Mouse (Mus musculus): ENCODE results near the gene Slc13a5. TPM values are rescaled to one million over a fixed set of nuclear protein-coding genes. Genes with fewer than 3 reads are reported as not detected.
A peak's percentile ranks its signal among the peaks of the same experiment; 100 is the strongest.

Slc13a5 gene
- polyA plus RNA-seq, 1 experiment from 2014 or later = 0.35 TPM

- H3K36me3 ChIP-seq (ENCODE audit: control insufficient read depth, insufficient read depth, low read length) = no peaks in the 10 kb centered on the region
- H3K9me3 ChIP-seq (ENCODE audit: control insufficient read depth, low read length) = no peaks in the 10 kb centered on the region
- 32% methylated on average over 1 of the region's 1 CpGs for WGBS
- H3K9ac ChIP-seq (ENCODE audit: low read length) = no peak overlapping the region
- peaks cover 4% of the 10 kb centered on the region for H3K4me1 ChIP-seq (replicated peaks; ENCODE audit: control insufficient read depth, insufficient read depth, low read length)
- H3K4me3 ChIP-seq (ENCODE audit: low read length) = no peak overlapping the region
- no peak overlapping the region for H3K4me2 ChIP-seq (ENCODE audit: low read depth, low read length)
- peaks cover 11% of the 10 kb centered on the region for H3K27me3 ChIP-seq (ENCODE audit: control insufficient read depth, insufficient read depth, low read depth, low read length)
- no peak overlapping the region for H3K27ac ChIP-seq (ENCODE audit: low read length)
- ATAC-seq (ENCODE audit: low read depth) = no peak
These were observed 4.7 kb upstream of the Slc13a5 start for GRCm38 (mm10) chr11:72271761-72272160.

- H3K4me1 ChIP-seq (replicated peaks; ENCODE audit: control insufficient read depth, insufficient read depth, low read length) = peaks cover 10% of the 10 kb centered on the region
- 1% methylated on average over 46 of the region's 46 CpGs for WGBS
- H3K4me2 ChIP-seq (ENCODE audit: low read depth, low read length) = peak overlapping the region; percentile 85
- no peaks in the 10 kb centered on the region for H3K9me3 ChIP-seq (ENCODE audit: control insufficient read depth, low read length)
- peak; percentile 93 for ATAC-seq (ENCODE audit: low read depth)
- peaks cover 33% of the 10 kb centered on the region for H3K27me3 ChIP-seq (ENCODE audit: control insufficient read depth, insufficient read depth, low read depth, low read length)
- H3K36me3 ChIP-seq (ENCODE audit: control insufficient read depth, insufficient read depth, low read length) = no peaks in the 10 kb centered on the region
- H3K9ac ChIP-seq (ENCODE audit: low read length) = peak overlapping the region; percentile 62
- H3K4me3 ChIP-seq (ENCODE audit: low read length) = peak overlapping the region; percentile 51
- H3K27ac ChIP-seq (ENCODE audit: low read length) = no peak overlapping the region
These were observed 639 bp downstream of the Slc13a5 start for GRCm38 (mm10) chr11:72266207-72266959.

GRCm38 (mm10) chr11:72265483-72265882 is 1.5 kb downstream of the Slc13a5 start:
- no peak overlapping the region for H3K4me3 ChIP-seq (ENCODE audit: low read length)
- WGBS = 6% methylated on average over 11 of the region's 11 CpGs
- H3K36me3 ChIP-seq (ENCODE audit: control insufficient read depth, insufficient read depth, low read length) = no peaks in the 10 kb centered on the region
- no peak overlapping the region for H3K4me2 ChIP-seq (ENCODE audit: low read depth, low read length)
- peaks cover 33% of the 10 kb centered on the region for H3K27me3 ChIP-seq (ENCODE audit: control insufficient read depth, insufficient read depth, low read depth, low read length)
- no peak overlapping the region for H3K9ac ChIP-seq (ENCODE audit: low read length)
- H3K4me1 ChIP-seq (replicated peaks; ENCODE audit: control insufficient read depth, insufficient read depth, low read length) = peaks cover 10% of the 10 kb centered on the region
- no peak overlapping the region for H3K27ac ChIP-seq (ENCODE audit: low read length)
- no peak for ATAC-seq (ENCODE audit: low read depth)
- H3K9me3 ChIP-seq (ENCODE audit: control insufficient read depth, low read length) = no peaks in the 10 kb centered on the region

GRCm38 (mm10) chr11:72256441-72256840 is 10.6 kb downstream of the Slc13a5 start:
- ATAC-seq (ENCODE audit: low read depth) = no peak
- Histone ChIP-seq H3K4me1 (replicated peaks; ENCODE audit: control insufficient read depth, insufficient read depth, low read length) (no peaks in the 10 kb centered on the region), H3K9me3 (ENCODE audit: control insufficient read depth, low read length) (no peaks in the 10 kb centered on the region), H3K27ac (ENCODE audit: low read length) (no peak overlapping the region), H3K4me2 (ENCODE audit: low read depth, low read length) (no peak overlapping the region), H3K4me3 (ENCODE audit: low read length) (no peak overlapping the region), H3K27me3 (ENCODE audit: control insufficient read depth, insufficient read depth, low read depth, low read length) (no peaks in the 10 kb centered on the region), H3K36me3 (ENCODE audit: control insufficient read depth, insufficient read depth, low read length) (no peaks in the 10 kb centered on the region), H3K9ac (ENCODE audit: low read length) (no peak overlapping the region)
- 65% methylated on average over 2 of the region's 2 CpGs for WGBS

- no peaks in the 10 kb centered on the region for H3K36me3 ChIP-seq (ENCODE audit: control insufficient read depth, insufficient read depth, low read length)
- no peak overlapping the region for H3K4me3 ChIP-seq (ENCODE audit: low read length)
- H3K4me2 ChIP-seq (ENCODE audit: low read depth, low read length) = no peak overlapping the region
- H3K27me3 ChIP-seq (ENCODE audit: control insufficient read depth, insufficient read depth, low read depth, low read length) = no peaks in the 10 kb centered on the region
- 82% methylated on average over 4 of the region's 4 CpGs for WGBS
- no peak overlapping the region for H3K9ac ChIP-seq (ENCODE audit: low read length)
- H3K4me1 ChIP-seq (replicated peaks; ENCODE audit: control insufficient read depth, insufficient read depth, low read length) = no peaks in the 10 kb centered on the region
- no peaks in the 10 kb centered on the region for H3K9me3 ChIP-seq (ENCODE audit: control insufficient read depth, low read length)
- no peak overlapping the region for H3K27ac ChIP-seq (ENCODE audit: low read length)
- ATAC-seq (ENCODE audit: low read depth) = no peak
These were observed 11.4 kb downstream of the Slc13a5 start for GRCm38 (mm10) chr11:72255629-72256028.

- H3K27me3 ChIP-seq (ENCODE audit: control insufficient read depth, insufficient read depth, low read depth, low read length) = no peaks in the 10 kb centered on the region
These were observed 21.7 kb downstream of the Slc13a5 start for GRCm38 (mm10) chr11:72245196-72245753.

GRCm38 (mm10) chr11:72240062-72240860 is 26.8 kb downstream of the Slc13a5 start:
- no peak overlapping the region for H3K27ac ChIP-seq (ENCODE audit: low read length)
- 61% methylated on average over 4 of the region's 4 CpGs for WGBS
- no peak overlapping the region for H3K4me2 ChIP-seq (ENCODE audit: low read depth, low read length)
- no peaks in the 10 kb centered on the region for H3K36me3 ChIP-seq (ENCODE audit: control insufficient read depth, insufficient read depth, low read length)
- no peaks in the 10 kb centered on the region for H3K27me3 ChIP-seq (ENCODE audit: control insufficient read depth, insufficient read depth, low read depth, low read length)
- no peaks in the 10 kb centered on the region for H3K4me1 ChIP-seq (replicated peaks; ENCODE audit: control insufficient read depth, insufficient read depth, low read length)
- H3K9ac ChIP-seq (ENCODE audit: low read length) = no peak overlapping the region
- ATAC-seq (ENCODE audit: low read depth) = no peak
- no peak overlapping the region for H3K4me3 ChIP-seq (ENCODE audit: low read length)
- H3K9me3 ChIP-seq (ENCODE audit: control insufficient read depth, low read length) = no peaks in the 10 kb centered on the region

More at GRCm38 (mm10) chr11:72245196-72245753, 21.7 kb downstream of the Slc13a5 start:
- 77% methylated on average over 8 of the region's 8 CpGs for WGBS
- Histone ChIP-seq H3K9me3 (ENCODE audit: control insufficient read depth, low read length) (no peaks in the 10 kb centered on the region), H3K9ac (ENCODE audit: low read length) (no peak overlapping the region), H3K4me1 (replicated peaks; ENCODE audit: control insufficient read depth, insufficient read depth, low read length) (no peaks in the 10 kb centered on the region), H3K4me3 (ENCODE audit: low read length) (no peak overlapping the region), H3K36me3 (ENCODE audit: control insufficient read depth, insufficient read depth, low read length) (no peaks in the 10 kb centered on the region), H3K4me2 (ENCODE audit: low read depth, low read length) (no peak overlapping the region), H3K27ac (ENCODE audit: low read length) (no peak overlapping the region)
- no peak for ATAC-seq (ENCODE audit: low read depth)

GRCm38 (mm10) chr11:72234013-72234412 is 33.0 kb downstream of the Slc13a5 start:
- Histone ChIP-seq H3K36me3 (ENCODE audit: control insufficient read depth, insufficient read depth, low read length) (no peaks in the 10 kb centered on the region), H3K9me3 (ENCODE audit: control insufficient read depth, low read length) (no peaks in the 10 kb centered on the region), H3K4me3 (ENCODE audit: low read length) (no peak overlapping the region), H3K27me3 (ENCODE audit: control insufficient read depth, insufficient read depth, low read depth, low read length) (no peaks in the 10 kb centered on the region), H3K27ac (ENCODE audit: low read length) (no peak overlapping the region), H3K4me2 (ENCODE audit: low read depth, low read length) (no peak overlapping the region), H3K9ac (ENCODE audit: low read length) (no peak overlapping the region), H3K4me1 (replicated peaks; ENCODE audit: control insufficient read depth, insufficient read depth, low read length) (no peaks in the 10 kb centered on the region)
- whole genome bisulfite sequencing = 47% methylated on average over 5 of the region's 5 CpGs
- ATAC-seq (ENCODE audit: low read depth) = no peak

- no peak overlapping the region for H3K27ac ChIP-seq (ENCODE audit: low read length)
- no peak overlapping the region for H3K4me2 ChIP-seq (ENCODE audit: low read depth, low read length)
- no peak overlapping the region for H3K4me3 ChIP-seq (ENCODE audit: low read length)
- H3K9me3 ChIP-seq (ENCODE audit: control insufficient read depth, low read length) = no peaks in the 10 kb centered on the region
- H3K36me3 ChIP-seq (ENCODE audit: control insufficient read depth, insufficient read depth, low read length) = no peaks in the 10 kb centered on the region
- H3K4me1 ChIP-seq (replicated peaks; ENCODE audit: control insufficient read depth, insufficient read depth, low read length) = no peaks in the 10 kb centered on the region
- H3K27me3 ChIP-seq (ENCODE audit: control insufficient read depth, insufficient read depth, low read depth, low read length) = no peaks in the 10 kb centered on the region
- H3K9ac ChIP-seq (ENCODE audit: low read length) = no peak overlapping the region
- ATAC-seq (ENCODE audit: low read depth) = no peak
- WGBS = 56% methylated on average over 1 of the region's 1 CpGs
These were observed 34.0 kb downstream of the Slc13a5 start for GRCm38 (mm10) chr11:72232991-72233390.
